Mouse (Mus musculus): ENCODE data around the gene Abracl. TPM values are rescaled to one million over a fixed set of nuclear protein-coding genes. Genes with fewer than 3 reads are reported as not detected.

Abracl gene
- 398 TPM for polyA plus RNA-seq (2017; shearing (Covaris generic))

GRCm38 (mm10) chr10:18022741-18023347 lies at the start of gene Abracl:
Gene Abracl, minus strand, starts transcription at chr10:18023288.

GRCm38 (mm10) chr10:18055696-18056390 lies 32.8 kb upstream of the Abracl start, which contains the start of gene Reps1:
Gene Reps1, plus strand, starts transcription at chr10:18055861.

Other genes starting within 250 kb of the Abracl start
- gene Txlnb, start 227.1 kb downstream of the Abracl start, polyA plus RNA-seq (2017; shearing (Covaris generic)) = 2.2 TPM
- gene Heca, start 75.2 kb downstream of the Abracl start, polyA plus RNA-seq (2017; shearing (Covaris generic)) = 19.7 TPM
- gene Reps1, start 32.6 kb upstream of the Abracl start, polyA plus RNA-seq (2017; shearing (Covaris generic)) = 19.5 TPM
- 2.3 TPM for gene Ect2l, start 187.6 kb upstream of the Abracl start, polyA plus RNA-seq (2017; shearing (Covaris generic))
- 54.7 TPM for gene Ccdc28a, start 211.7 kb upstream of the Abracl start, polyA plus RNA-seq (2017; shearing (Covaris generic))

Data from activated CD4-positive, CD25-positive, alpha-beta regulatory T cell, adult 9 weeks (primary cell).